Mouse (Mus musculus) neural tube, embryonic 13.5 days (tissue): ENCODE measurements around the gene Gm30191. TPM values are rescaled to one million over a fixed set of nuclear protein-coding genes. Genes with fewer than 3 reads are reported as not detected.
"Not testable (repeated sequence)": the region's sequence is repeated elsewhere in the genome, so short reads cannot be mapped to it uniquely, and the experiment has no call there.

Experiments used
- ATAC-seq: fragments of 200-750 bp; cut with Nextera tagmentation; 2 replicates; pipeline ENCODE4 v1.8.0; 2017; ENCODE audit warnings: low read depth, mild to moderate bottlenecking, moderate TSS enrichment, moderate library complexity
- H3K27ac ChIP-seq: fragments of 300-500 bp; sonication (generic); replicated peaks from 2 replicates; pipeline ENCODE4 v1.5.1; 2015; ENCODE audit warnings: moderate library complexity, mild to moderate bottlenecking, inconsistent platforms
- H3K27me3 ChIP-seq: fragments of 300-500 bp; sonication (generic); 2 replicates; pipeline ENCODE4 v1.6.1; 2015; ENCODE audit warnings: mild to moderate bottlenecking, inconsistent platforms
- H3K36me3 ChIP-seq: fragments of 300-500 bp; sonication (generic); 2 replicates; pipeline ENCODE4 v1.6.1; 2015; ENCODE audit warnings: mild to moderate bottlenecking, inconsistent platforms
- H3K4me1 ChIP-seq: fragments of 300-500 bp; sonication (generic); replicated peaks from 2 replicates; pipeline ENCODE4 v1.6.1; 2015; ENCODE audit warnings: inconsistent platforms
- H3K4me2 ChIP-seq: fragments of 300-500 bp; sonication (generic); 2 replicates; pipeline ENCODE4 v1.6.1; 2015; ENCODE audit warnings: inconsistent platforms, mild to moderate bottlenecking, moderate library complexity
- H3K4me3 ChIP-seq: fragments of 300-500 bp; sonication (generic); 2 replicates; pipeline ENCODE4 v1.5.1; 2015; ENCODE audit warnings: mild to moderate bottlenecking, inconsistent platforms
- H3K9ac ChIP-seq: fragments of 300-500 bp; sonication (generic); 2 replicates; pipeline ENCODE4 v1.6.1; 2015; ENCODE audit warnings: moderate library complexity, mild to moderate bottlenecking, inconsistent platforms
- H3K9me3 ChIP-seq: fragments of 300-500 bp; sonication (generic); 2 replicates; pipeline ENCODE4 v1.6.1; 2016; ENCODE audit warnings: inconsistent platforms
- WGBS: fragments of 180-500 bp; shearing (Covaris S2); methylation state at CpG from one replicate; pipeline ENCODE4 v1.1.7; 2015; 5-methylcytosine and 5-hydroxymethylcytosine counted together
- polyA plus RNA-seq: library from polyadenylated mRNA; unstranded; fragments of >200 nt; fragmentation: Nextera tagmentation; extraction: Ambion mirVana; gene quantifications from 2 replicates; pipeline ENCODE4 v1.2.1, GENCODE M21; 2015

The Gm30191 gene
- polyA plus RNA-seq, 1 experiment from 2014 or later = not detected

GRCm38 (mm10) chr4:134253722-134254324 is 7.1 kb downstream of the Gm30191 start, which contains the start of gene Grrp1:
Grrp1 (minus strand) TSS chr4:134254106.
- Histone ChIP-seq H3K27me3 (peaks cover 70% of the 10 kb centered on the region), H3K4me1 (peaks cover 81% of the 10 kb centered on the region), H3K9ac (peak within 1 kb of the TSS; percentile 50), H3K27ac (peak within 1 kb of the TSS; percentile 23; the same call in 1 of the 2 replicates), H3K36me3 (no peaks in the 10 kb centered on the region), H3K4me2 (peak within 1 kb of the TSS; percentile 83), H3K4me3 (peak within 1 kb of the TSS; percentile 57), H3K9me3 (no peaks in the 10 kb centered on the region)
- ATAC-seq = no peak
- WGBS = 2% methylated on average over 13 of the region's 13 CpGs

- WGBS = 23% methylated on average over 3 of the region's 3 CpGs
- H3K27me3 ChIP-seq = peaks cover 60% of the 10 kb centered on the region
- H3K9ac ChIP-seq = no peak overlapping the region
- H3K4me2 ChIP-seq = no peak overlapping the region
- H3K27ac ChIP-seq = no peak overlapping the region
- no peaks in the 10 kb centered on the region for H3K9me3 ChIP-seq
- H3K36me3 ChIP-seq = no peaks in the 10 kb centered on the region
- H3K4me3 ChIP-seq = no peak overlapping the region
- peaks cover 74% of the 10 kb centered on the region for H3K4me1 ChIP-seq
- ATAC-seq = no peak
Measured at GRCm38 (mm10) chr4:134254835-134255234, 8.1 kb downstream of the Gm30191 start.

GRCm38 (mm10) chr4:134255854-134256253 is 9.1 kb downstream of the Gm30191 start:
- no peak overlapping the region for H3K4me2 ChIP-seq
- no peak overlapping the region for H3K9ac ChIP-seq
- H3K27me3 ChIP-seq = peaks cover 50% of the 10 kb centered on the region
- H3K36me3 ChIP-seq = no peaks in the 10 kb centered on the region
- peaks cover 64% of the 10 kb centered on the region for H3K4me1 ChIP-seq
- no peak overlapping the region for H3K4me3 ChIP-seq
- WGBS = 18% methylated on average over 4 of the region's 4 CpGs
- no peak for ATAC-seq
- H3K9me3 ChIP-seq = no peaks in the 10 kb centered on the region
- 0 out of 2 replicates have a peak overlapping the region, but pooled peaks have one; percentile 23 for H3K27ac ChIP-seq

- Histone ChIP-seq H3K4me2 (0 out of 2 replicates have a peak overlapping the region, but pooled peaks have one; percentile 9), H3K4me3 (no peak overlapping the region), H3K4me1 (peaks cover 56% of the 10 kb centered on the region), H3K36me3 (no peaks in the 10 kb centered on the region), H3K27me3 (peaks cover 42% of the 10 kb centered on the region), H3K27ac (peak overlapping the region; percentile 23; the same call in 1 of the 2 replicates), H3K9me3 (no peaks in the 10 kb centered on the region), H3K9ac (0 out of 2 replicates have a peak overlapping the region, but pooled peaks have one; percentile 28)
- ATAC-seq = no peak
- WGBS = 5% methylated on average over 19 of the region's 19 CpGs
Measured at GRCm38 (mm10) chr4:134256407-134257197, 9.9 kb downstream of the Gm30191 start.

- no peak for ATAC-seq
- Histone ChIP-seq H3K9ac (no peak overlapping the region), H3K4me1 (peaks cover 48% of the 10 kb centered on the region), H3K27ac (peak overlapping the region; percentile 9), H3K27me3 (peaks cover 34% of the 10 kb centered on the region), H3K9me3 (no peaks in the 10 kb centered on the region), H3K4me3 (no peak overlapping the region), H3K36me3 (no peaks in the 10 kb centered on the region), H3K4me2 (no peak overlapping the region)
- 8% methylated on average over 11 of the region's 11 CpGs for WGBS
Measured at GRCm38 (mm10) chr4:134257198-134258009, 10.7 kb downstream of the Gm30191 start.

- H3K9ac ChIP-seq = no peak overlapping the region
- 59% methylated on average over 11 of the region's 11 CpGs for WGBS
- H3K27me3 ChIP-seq = peaks cover 25% of the 10 kb centered on the region
- ATAC-seq = no peak
- no peaks in the 10 kb centered on the region for H3K9me3 ChIP-seq
- H3K27ac ChIP-seq = no peak overlapping the region
- no peak overlapping the region for H3K4me3 ChIP-seq
- H3K4me1 ChIP-seq = peaks cover 39% of the 10 kb centered on the region
- no peak overlapping the region for H3K4me2 ChIP-seq
- no peaks in the 10 kb centered on the region for H3K36me3 ChIP-seq
Measured at GRCm38 (mm10) chr4:134258354-134258753, 11.6 kb downstream of the Gm30191 start.

GRCm38 (mm10) chr4:134263191-134263590 is 16.5 kb downstream of the Gm30191 start:
- 38% methylated on average over 6 of the region's 6 CpGs for WGBS

GRCm38 (mm10) chr4:134265860-134266585 is 19.3 kb downstream of the Gm30191 start:
- Histone ChIP-seq H3K4me2 (no peak overlapping the region), H3K27me3 (no peaks in the 10 kb centered on the region), H3K9ac (no peak overlapping the region), H3K9me3 (no peaks in the 10 kb centered on the region), H3K27ac (no peak overlapping the region), H3K36me3 (no peaks in the 10 kb centered on the region), H3K4me3 (no peak overlapping the region), H3K4me1 (no peaks in the 10 kb centered on the region)
- WGBS = 43% methylated on average over 9 of the region's 9 CpGs
- ATAC-seq = no peak

More at GRCm38 (mm10) chr4:134263191-134263590, 16.5 kb downstream of the Gm30191 start:
- Histone ChIP-seq H3K9me3 (no peaks in the 10 kb centered on the region), H3K9ac (no peak overlapping the region), H3K4me2 (no peak overlapping the region), H3K4me1 (no peaks in the 10 kb centered on the region), H3K27ac (no peak overlapping the region), H3K27me3 (no peaks in the 10 kb centered on the region), H3K36me3 (no peaks in the 10 kb centered on the region), H3K4me3 (no peak overlapping the region)
- ATAC-seq = no peak

- Histone ChIP-seq H3K9me3 (no peaks in the 10 kb centered on the region), H3K36me3 (no peaks in the 10 kb centered on the region), H3K4me2 (no peak overlapping the region), H3K4me3 (no peak overlapping the region), H3K27ac (no peak overlapping the region), H3K27me3 (no peaks in the 10 kb centered on the region), H3K4me1 (no peaks in the 10 kb centered on the region), H3K9ac (no peak overlapping the region)
- 86% methylated on average over 19 of the region's 19 CpGs for WGBS
- no peak for ATAC-seq
Measured at GRCm38 (mm10) chr4:134268102-134268655, 21.4 kb downstream of the Gm30191 start.

- not testable (repeated sequence) for H3K27me3 ChIP-seq, H3K9ac ChIP-seq, H3K4me1 ChIP-seq, H3K36me3 ChIP-seq, H3K4me3 ChIP-seq, H3K27ac ChIP-seq, H3K4me2 ChIP-seq, ATAC-seq, H3K9me3 ChIP-seq
Measured at GRCm38 (mm10) chr4:134269622-134270021, 22.9 kb downstream of the Gm30191 start.

GRCm38 (mm10) chr4:134271979-134272378 is 25.2 kb downstream of the Gm30191 start:
- no peak overlapping the region for H3K4me2 ChIP-seq
- WGBS = 85% methylated on average over 7 of the region's 7 CpGs
- H3K4me1 ChIP-seq = no peaks in the 10 kb centered on the region
- no peak overlapping the region for H3K9ac ChIP-seq
- H3K27ac ChIP-seq = no peak overlapping the region
- H3K9me3 ChIP-seq = no peaks in the 10 kb centered on the region
- peaks cover 8% of the 10 kb centered on the region for H3K36me3 ChIP-seq
- no peak overlapping the region for H3K4me3 ChIP-seq
- no peaks in the 10 kb centered on the region for H3K27me3 ChIP-seq
- no peak for ATAC-seq
